Mouse (Mus musculus): ENCODE measurements around the gene Gm10961. TPM values are rescaled to one million over a fixed set of nuclear protein-coding genes. Genes with fewer than 3 reads are reported as not detected.

Gene Gm10961
- polyA plus RNA-seq, 1 experiment = not detected

GRCm38 (mm10) chr3:107595264-107595937, 35.7 kb upstream of the Gm10961 start:
- H3K36me3 ChIP-seq (replicated peaks; ENCODE audit: low read length) = no peaks in the 10 kb centered on the region
- H3K4me1 ChIP-seq = peaks cover 24% of the 10 kb centered on the region
- peaks cover 7% of the 10 kb centered on the region; the same call in 1 of the 2 replicates for H3K9me3 ChIP-seq
- peaks cover 95% of the 10 kb centered on the region for H3K27me3 ChIP-seq (replicated peaks)
- no peak overlapping the region for H3K4me3 ChIP-seq (replicated peaks)
- no peak for TF ChIP-seq GATA1 (IDR thresholded peaks at IDR 0.05; ENCODE audit: borderline replicate concordance, low read length)

- no peak overlapping the region for H3K4me3 ChIP-seq (replicated peaks)
- H3K36me3 ChIP-seq (replicated peaks; ENCODE audit: low read length) = no peaks in the 10 kb centered on the region
- H3K27me3 ChIP-seq (replicated peaks) = peaks cover 97% of the 10 kb centered on the region
- H3K9me3 ChIP-seq = peaks cover 7% of the 10 kb centered on the region; the same call in 1 of the 2 replicates
- peaks cover 24% of the 10 kb centered on the region for H3K4me1 ChIP-seq
- TF ChIP-seq GATA1 (IDR thresholded peaks at IDR 0.05; ENCODE audit: borderline replicate concordance, low read length) = no peak
These were observed 35.1 kb upstream of the Gm10961 start for GRCm38 (mm10) chr3:107595938-107596461.

- Histone ChIP-seq H3K4me3 (replicated peaks) (no peak overlapping the region), H3K27me3 (replicated peaks) (peaks cover 97% of the 10 kb centered on the region), H3K9me3 (peaks cover 7% of the 10 kb centered on the region; the same call in 1 of the 2 replicates), H3K36me3 (replicated peaks; ENCODE audit: low read length) (no peaks in the 10 kb centered on the region), H3K4me1 (peaks cover 24% of the 10 kb centered on the region)
- TF ChIP-seq FLI1 (IDR thresholded peaks at IDR 0.05; ENCODE audit: low read length) (no peak), GATA1 (IDR thresholded peaks at IDR 0.05; ENCODE audit: borderline replicate concordance, low read length) (no peak)
These were observed 34.6 kb upstream of the Gm10961 start for GRCm38 (mm10) chr3:107596559-107596958.

- Histone ChIP-seq H3K9me3 (peaks cover 7% of the 10 kb centered on the region; the same call in 1 of the 2 replicates), H3K36me3 (replicated peaks; ENCODE audit: low read length) (no peaks in the 10 kb centered on the region), H3K27me3 (replicated peaks) (peaks cover 100% of the 10 kb centered on the region), H3K4me1 (peaks cover 24% of the 10 kb centered on the region), H3K4me3 (replicated peaks) (no peak overlapping the region)
- TF ChIP-seq FLI1 (IDR thresholded peaks at IDR 0.05; ENCODE audit: low read length) = no peak
- no peak for TF ChIP-seq GATA1 (IDR thresholded peaks at IDR 0.05; ENCODE audit: borderline replicate concordance, low read length)
These were observed 34.0 kb upstream of the Gm10961 start for GRCm38 (mm10) chr3:107597134-107597533.

GRCm38 (mm10) chr3:107597586-107598389, 33.3 kb upstream of the Gm10961 start:
- no peak for TF ChIP-seq GATA1 (IDR thresholded peaks at IDR 0.05; ENCODE audit: borderline replicate concordance, low read length)
- TF ChIP-seq FLI1 (IDR thresholded peaks at IDR 0.05; ENCODE audit: low read length) = no peak
- H3K9me3 ChIP-seq = peaks cover 7% of the 10 kb centered on the region; the same call in 1 of the 2 replicates
- no peaks in the 10 kb centered on the region for H3K36me3 ChIP-seq (replicated peaks; ENCODE audit: low read length)
- no peak overlapping the region for H3K4me3 ChIP-seq (replicated peaks)
- peaks cover 100% of the 10 kb centered on the region for H3K27me3 ChIP-seq (replicated peaks)
- H3K4me1 ChIP-seq = peaks cover 24% of the 10 kb centered on the region

DNA sequence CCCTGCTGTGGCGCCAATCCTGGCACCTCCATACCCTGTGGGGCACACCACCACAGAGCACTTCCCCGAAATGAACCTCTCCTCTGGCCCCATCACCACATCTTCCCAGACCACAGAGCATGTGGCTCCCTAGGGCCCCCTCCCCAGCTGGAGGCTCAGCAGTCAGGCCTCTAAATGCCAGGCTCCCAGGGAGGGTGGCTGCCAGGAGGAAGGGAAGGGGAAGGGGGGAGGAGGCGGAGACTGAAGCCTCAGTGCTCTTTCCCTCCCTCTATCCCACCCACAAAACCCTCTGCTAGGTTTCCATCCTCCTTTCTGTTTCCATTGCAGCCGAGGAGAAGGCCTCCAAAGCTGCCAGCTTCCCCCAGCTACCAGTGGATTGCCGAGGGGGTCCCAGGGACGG, 31.0 kb upstream of the Gm10961 start:
- H3K27me3 ChIP-seq (replicated peaks) = peaks cover 96% of the 10 kb centered on the region
- no peak overlapping the region for H3K4me3 ChIP-seq (replicated peaks)
- peaks cover 18% of the 10 kb centered on the region for H3K4me1 ChIP-seq
- peaks cover 7% of the 10 kb centered on the region; the same call in 1 of the 2 replicates for H3K9me3 ChIP-seq
- H3K36me3 ChIP-seq (replicated peaks; ENCODE audit: low read length) = no peaks in the 10 kb centered on the region
- TF ChIP-seq FLI1 (IDR thresholded peaks at IDR 0.05; ENCODE audit: low read length) (no peak), GATA1 (IDR thresholded peaks at IDR 0.05; ENCODE audit: borderline replicate concordance, low read length) (no peak)

- Histone ChIP-seq H3K4me1 (peaks cover 23% of the 10 kb centered on the region), H3K9me3 (no peaks in the 10 kb centered on the region), H3K36me3 (replicated peaks; ENCODE audit: low read length) (no peaks in the 10 kb centered on the region), H3K27me3 (replicated peaks) (peaks cover 80% of the 10 kb centered on the region), H3K4me3 (replicated peaks) (no peak overlapping the region)
- TF ChIP-seq FLI1 (IDR thresholded peaks at IDR 0.05; ENCODE audit: low read length) = no peak
- TF ChIP-seq GATA1 (IDR thresholded peaks at IDR 0.05; ENCODE audit: borderline replicate concordance, low read length) = no peak
These were observed 25.8 kb upstream of the Gm10961 start for GRCm38 (mm10) chr3:107605304-107605703.

DNA sequence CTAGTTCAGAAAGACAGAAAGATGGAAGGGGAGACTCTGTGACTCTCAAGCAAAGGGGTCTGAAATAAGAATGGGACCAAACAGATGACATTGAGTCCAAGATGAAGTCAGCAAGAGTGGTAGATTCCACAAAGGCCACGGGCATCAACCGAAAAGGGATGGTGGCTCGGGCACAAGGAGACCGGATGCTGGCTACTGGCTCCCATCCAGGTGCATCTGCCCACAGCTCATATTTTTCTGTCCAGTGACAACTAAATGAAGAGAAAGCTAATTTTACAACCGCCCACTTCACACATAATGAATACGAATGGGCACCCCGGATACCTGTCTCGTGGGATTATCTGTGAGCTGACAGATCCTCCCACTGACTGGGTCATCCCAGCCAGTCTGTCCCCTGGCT, 23.9 kb upstream of the Gm10961 start:
- Histone ChIP-seq H3K4me3 (replicated peaks) (no peak overlapping the region), H3K27me3 (replicated peaks) (peaks cover 63% of the 10 kb centered on the region), H3K4me1 (peaks cover 23% of the 10 kb centered on the region), H3K36me3 (replicated peaks; ENCODE audit: low read length) (peaks cover 18% of the 10 kb centered on the region), H3K9me3 (no peaks in the 10 kb centered on the region)
- TF ChIP-seq GATA1 (IDR thresholded peaks at IDR 0.05; ENCODE audit: borderline replicate concordance, low read length) (no peak), FLI1 (IDR thresholded peaks at IDR 0.05; ENCODE audit: low read length) (no peak)

GRCm38 (mm10) chr3:107608808-107609207, 22.3 kb upstream of the Gm10961 start:
- Histone ChIP-seq H3K36me3 (replicated peaks; ENCODE audit: low read length) (peaks cover 34% of the 10 kb centered on the region), H3K4me1 (peaks cover 23% of the 10 kb centered on the region), H3K9me3 (no peaks in the 10 kb centered on the region), H3K27me3 (replicated peaks) (peaks cover 51% of the 10 kb centered on the region), H3K4me3 (replicated peaks) (no peak overlapping the region)
- TF ChIP-seq FLI1 (IDR thresholded peaks at IDR 0.05; ENCODE audit: low read length) (no peak), GATA1 (IDR thresholded peaks at IDR 0.05; ENCODE audit: borderline replicate concordance, low read length) (no peak)

GRCm38 (mm10) chr3:107609376-107609775, 21.7 kb upstream of the Gm10961 start:
- H3K4me1 ChIP-seq = peaks cover 23% of the 10 kb centered on the region
- no peak for TF ChIP-seq GATA1 (IDR thresholded peaks at IDR 0.05; ENCODE audit: borderline replicate concordance, low read length)
- TF ChIP-seq FLI1 (IDR thresholded peaks at IDR 0.05; ENCODE audit: low read length) = no peak

More at GRCm38 (mm10) chr3:107609376-107609775, 21.7 kb upstream of the Gm10961 start:
- H3K9me3 ChIP-seq = no peaks in the 10 kb centered on the region
- H3K36me3 ChIP-seq (replicated peaks; ENCODE audit: low read length) = peaks cover 39% of the 10 kb centered on the region
- peaks cover 45% of the 10 kb centered on the region for H3K27me3 ChIP-seq (replicated peaks)
- H3K4me3 ChIP-seq (replicated peaks) = no peak overlapping the region

Measured in megakaryocyte, embryonic 14.5 days (primary cell).